Mouse (Mus musculus) lung, embryonic 16.5 days (tissue): ENCODE measurements around the gene Gm8909. TPM values are rescaled to one million over a fixed set of nuclear protein-coding genes. Genes with fewer than 3 reads are reported as not detected.
"Not testable (repeated sequence)": the region's sequence is repeated elsewhere in the genome, so short reads cannot be mapped to it uniquely, and the experiment has no call there.

Experiments used
- ATAC-seq: fragments of 200-750 bp; cut with Nextera tagmentation; 2 replicates; pipeline ENCODE4 v1.8.0; 2017; ENCODE audit warnings: low read depth, mild to moderate bottlenecking, moderate library complexity
- H3K27ac ChIP-seq: fragments of 300-500 bp; sonication (generic); 2 replicates; pipeline ENCODE4 v1.5.1; 2014; ENCODE audit warnings: mild to moderate bottlenecking, control low read depth, low read length
- H3K27me3 ChIP-seq: fragments of 300-500 bp; sonication (generic); 2 replicates; pipeline ENCODE4 v1.6.1; 2014; ENCODE audit warnings: low read depth, low read length, mixed read lengths; ENCODE audit not compliant: control insufficient read depth, insufficient read depth
- H3K36me3 ChIP-seq: fragments of 300-500 bp; sonication (generic); 2 replicates; pipeline ENCODE4 v1.6.1; 2014; ENCODE audit warnings: low read length; ENCODE audit not compliant: control insufficient read depth, insufficient read depth
- H3K4me1 ChIP-seq: fragments of 300-500 bp; sonication (generic); replicated peaks from 2 replicates; pipeline ENCODE4 v1.6.1; 2014; ENCODE audit warnings: low read length, mixed read lengths; ENCODE audit not compliant: control insufficient read depth, insufficient read depth
- H3K4me2 ChIP-seq: fragments of 300-500 bp; sonication (generic); 2 replicates; pipeline ENCODE4 v1.6.1; 2014; ENCODE audit warnings: low read depth, low read length, control low read depth
- H3K4me3 ChIP-seq: fragments of 300-500 bp; sonication (generic); 2 replicates; pipeline ENCODE4 v1.5.1; 2014; ENCODE audit warnings: mild to moderate bottlenecking, low read length, control low read depth
- H3K9ac ChIP-seq: fragments of 300-500 bp; sonication (generic); 2 replicates; pipeline ENCODE4 v1.6.1; 2014; ENCODE audit warnings: low read length, control low read depth
- H3K9me3 ChIP-seq: fragments of 300-500 bp; sonication (generic); 2 replicates; pipeline ENCODE4 v1.6.1; 2016; ENCODE audit warnings: low read length; ENCODE audit not compliant: control insufficient read depth
- WGBS: fragments of 180-500 bp; shearing (Covaris S2); extraction: QIAGEN DNeasy Blood & Tissue Kit; methylation state at CpG from one replicate; pipeline ENCODE4 v1.1.7; 2014; 5-methylcytosine and 5-hydroxymethylcytosine counted together
- polyA plus RNA-seq: library from polyadenylated mRNA; unstranded; fragments of >200 nt; fragmentation: Nextera tagmentation; extraction: Ambion mirVana; gene quantifications from 2 replicates; pipeline ENCODE4 v1.2.1, GENCODE M21; 2015

Gm8909 gene
- polyA plus RNA-seq, 1 experiment from 2014 or later = 27.5 TPM

GRCm38 (mm10) chr17:36151200-36151599, 17.1 kb downstream of the Gm8909 start:
- H3K4me2 ChIP-seq, H3K27me3 ChIP-seq, H3K36me3 ChIP-seq, H3K27ac ChIP-seq, H3K4me3 ChIP-seq, ATAC-seq, H3K9me3 ChIP-seq, H3K4me1 ChIP-seq, H3K9ac ChIP-seq: not testable (repeated sequence)
- 34% methylated on average over 4 of the region's 4 CpGs for WGBS

- H3K9ac ChIP-seq, H3K4me3 ChIP-seq, H3K4me2 ChIP-seq, ATAC-seq, H3K27ac ChIP-seq, H3K4me1 ChIP-seq, H3K36me3 ChIP-seq, H3K9me3 ChIP-seq: not testable (repeated sequence)
- peaks cover 18% of the 10 kb centered on the region for H3K27me3 ChIP-seq
- WGBS = 71% methylated on average over 5 of the region's 5 CpGs
Measured at GRCm38 (mm10) chr17:36148468-36148867, 19.9 kb downstream of the Gm8909 start.

- WGBS = 68% methylated on average over 1 of the region's 1 CpGs
- not testable (repeated sequence) for H3K9ac ChIP-seq, H3K9me3 ChIP-seq, H3K4me1 ChIP-seq, H3K4me2 ChIP-seq, H3K4me3 ChIP-seq, H3K36me3 ChIP-seq, ATAC-seq
- Histone ChIP-seq H3K27ac (peak overlapping the region; percentile 52; the same call in 1 of the 2 replicates), H3K27me3 (peaks cover 18% of the 10 kb centered on the region)
Measured at GRCm38 (mm10) chr17:36146937-36147336, 21.4 kb downstream of the Gm8909 start.

GRCm38 (mm10) chr17:36145861-36146156, 22.5 kb downstream of the Gm8909 start:
- H3K4me3 ChIP-seq = peak overlapping the region; percentile 59
- peak overlapping the region; percentile 50; the same call in 1 of the 2 replicates for H3K27ac ChIP-seq
- H3K9me3 ChIP-seq, H3K4me1 ChIP-seq, H3K36me3 ChIP-seq: not testable (repeated sequence)
- WGBS = 1% methylated on average over 11 of the region's 13 CpGs
- peak; percentile 36 for ATAC-seq
- H3K27me3 ChIP-seq = peaks cover 18% of the 10 kb centered on the region
- peak overlapping the region; percentile 72 for H3K9ac ChIP-seq
- H3K4me2 ChIP-seq = peak overlapping the region; percentile 75

- peak; percentile 61 for ATAC-seq
- Histone ChIP-seq H3K27ac (peak overlapping the region; percentile 50; the same call in 1 of the 2 replicates), H3K36me3 (no peaks in the 10 kb centered on the region), H3K4me2 (peak overlapping the region; percentile 75), H3K9me3 (no peaks in the 10 kb centered on the region), H3K4me3 (peak overlapping the region; percentile 59), H3K9ac (peak overlapping the region; percentile 72), H3K4me1 (0 out of 2 replicates have a peak, but pooled peaks cover 2% of the 10 kb centered on the region), H3K27me3 (peaks cover 18% of the 10 kb centered on the region)
- 2% methylated on average over 66 of the region's 78 CpGs for WGBS
Measured at GRCm38 (mm10) chr17:36145111-36145860, 23.1 kb downstream of the Gm8909 start.

GRCm38 (mm10) chr17:36136299-36136848, 32.0 kb downstream of the Gm8909 start:
- H3K9me3 ChIP-seq, H3K4me2 ChIP-seq, H3K36me3 ChIP-seq, H3K27me3 ChIP-seq, H3K4me1 ChIP-seq, H3K9ac ChIP-seq, H3K27ac ChIP-seq, ATAC-seq, H3K4me3 ChIP-seq: not testable (repeated sequence)
- 67% methylated on average over 1 of the region's 1 CpGs for WGBS

GRCm38 (mm10) chr17:36135421-36136231, 32.7 kb downstream of the Gm8909 start:
- not testable (repeated sequence) for H3K4me1 ChIP-seq, H3K4me2 ChIP-seq, ATAC-seq, H3K4me3 ChIP-seq, H3K36me3 ChIP-seq, H3K27ac ChIP-seq, H3K27me3 ChIP-seq, H3K9ac ChIP-seq, H3K9me3 ChIP-seq

- WGBS = 69% methylated on average over 5 of the region's 5 CpGs
- no peak overlapping the region for H3K27ac ChIP-seq
- no peak overlapping the region for H3K4me2 ChIP-seq
Measured at GRCm38 (mm10) chr17:36131516-36132265, 36.6 kb downstream of the Gm8909 start.

More at GRCm38 (mm10) chr17:36131516-36132265, 36.6 kb downstream of the Gm8909 start:
- no peaks in the 10 kb centered on the region for H3K4me1 ChIP-seq
- no peaks in the 10 kb centered on the region for H3K9me3 ChIP-seq
- H3K9ac ChIP-seq = no peak overlapping the region
- no peaks in the 10 kb centered on the region for H3K36me3 ChIP-seq
- no peaks in the 10 kb centered on the region for H3K27me3 ChIP-seq
- no peak for ATAC-seq
- no peak overlapping the region for H3K4me3 ChIP-seq
